Mouse (Mus musculus) cerebellum, adult 2 months (tissue): ENCODE measurements at regions not wholly inside any gene's neighbourhood (a gene's known extent, or its start where the extent isn't known, plus 50 kb on each side); places are given as distances from the start of the nearest gene placed in this dataset.

Experiments used
- DNase-seq, 2 experiments: peaks; one replicate each; pipeline ENCODE4 v3.0.0; 2021
- H3K27ac ChIP-seq: fragments of 200-500 bp; 2 replicates; pipeline ENCODE4 v1.5.1; 2012; ENCODE audit warnings: low read length, control low read depth, inconsistent platforms; ENCODE audit not compliant: insufficient read depth
- H3K27me3 ChIP-seq: fragments of 200-500 bp; 2 replicates; pipeline ENCODE4 v1.6.1; 2012; ENCODE audit warnings: inconsistent platforms, mild to moderate bottlenecking, low read length, moderate library complexity; ENCODE audit not compliant: control insufficient read depth, insufficient read depth
- H3K4me1 ChIP-seq: fragments of 200-500 bp; 2 replicates; pipeline ENCODE4 v1.6.1; 2011; ENCODE audit warnings: low read length; ENCODE audit not compliant: control insufficient read depth, insufficient read depth
- H3K4me3 ChIP-seq: fragments of 200-500 bp; replicated peaks from 2 replicates; pipeline ENCODE3; 2011; ENCODE audit warnings: mild to moderate bottlenecking, low read depth, low read length, control low read depth; ENCODE audit not compliant: insufficient read depth
- CTCF ChIP-seq: fragments of 200-500 bp; IDR thresholded peaks from 2 replicates; pipeline ENCODE4 v1.5.1; 2011; ENCODE audit warnings: low read depth, mild to moderate bottlenecking, control low read depth, low read length, moderate library complexity, borderline replicate concordance; ENCODE audit not compliant: insufficient read depth
- POLR2A ChIP-seq: fragments of 200-500 bp; IDR thresholded peaks from 2 replicates; pipeline ENCODE4 v1.6.1; 2011; ENCODE audit warnings: low read length, control low read depth, borderline replicate concordance; ENCODE audit not compliant: insufficient read depth
- WGBS: fragments of 180-500 bp; shearing (Covaris S2); methylation state at CpG from one replicate; pipeline ENCODE4 v1.1.7; 2018; 5-methylcytosine and 5-hydroxymethylcytosine counted together

DNA sequence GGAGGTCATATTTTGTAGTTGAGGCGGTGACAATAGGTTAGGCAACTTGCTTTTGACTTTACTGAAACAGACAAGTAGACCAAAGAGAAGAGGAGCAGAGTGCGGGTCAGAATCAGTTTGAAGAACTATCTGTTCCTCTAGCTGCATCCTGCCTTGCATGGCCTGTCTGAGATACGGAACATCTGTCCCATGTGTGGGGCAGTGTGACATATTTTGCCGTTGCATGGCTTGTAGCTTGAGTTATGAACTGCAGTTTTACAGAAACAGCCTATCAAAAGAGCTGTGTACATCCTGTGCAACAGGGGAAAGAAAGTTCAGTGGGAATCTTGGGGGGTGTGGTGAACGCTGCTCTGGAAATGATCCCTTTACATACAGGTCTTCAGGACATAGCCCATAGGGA, 718.9 kb upstream of the Igfbp3 start:
- no peaks in the 10 kb centered on the region for H3K27me3 ChIP-seq
- TF ChIP-seq POLR2A (no peak), CTCF (no peak)
- no peak overlapping the region for H3K4me3 ChIP-seq
- 94% methylated on average over 5 of the region's 5 CpGs for WGBS
- DNase-seq = no peak
- H3K27ac ChIP-seq = no peak overlapping the region
- H3K4me1 ChIP-seq = no peaks in the 10 kb centered on the region

DNA sequence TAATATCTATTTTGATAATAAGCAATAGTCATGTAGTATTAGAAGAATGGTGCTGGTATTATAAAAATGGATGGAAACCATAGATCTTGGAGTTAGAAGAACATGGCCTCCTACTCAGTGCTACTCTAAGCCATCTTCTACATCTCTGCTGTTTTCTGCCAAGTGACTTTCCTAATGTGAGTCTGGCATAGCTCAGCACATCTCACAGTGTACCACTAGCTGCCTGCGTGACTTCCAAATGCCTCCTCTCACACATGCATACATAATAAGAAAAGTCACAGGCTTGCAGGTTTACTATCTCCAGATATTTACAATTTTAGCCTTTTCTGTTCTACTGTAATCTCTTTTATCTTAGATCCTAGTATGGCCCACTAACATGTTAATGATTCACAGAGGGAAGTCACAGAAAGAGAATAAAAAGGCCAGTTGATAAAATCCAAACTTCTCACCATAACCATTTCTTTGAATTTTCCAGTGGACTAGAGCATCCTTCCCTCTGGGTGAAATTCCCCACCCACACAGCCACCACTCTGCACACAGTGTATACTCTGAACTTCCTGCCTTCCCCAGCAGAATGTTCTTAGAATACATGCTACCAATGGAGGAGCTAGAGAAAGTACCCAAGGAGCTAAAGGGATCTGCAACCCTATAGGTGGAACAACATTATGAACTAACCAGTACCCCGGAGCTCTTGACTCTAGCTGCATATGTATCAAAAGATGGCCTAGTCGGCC, 717.5 kb upstream of the Igfbp3 start:
- DNase-seq = no peak
- WGBS = 76% methylated on average over 3 of the region's 3 CpGs
- no peaks in the 10 kb centered on the region for H3K4me1 ChIP-seq
- TF ChIP-seq POLR2A = no peak
- no peak for TF ChIP-seq CTCF
- H3K27ac ChIP-seq = no peak overlapping the region
- no peaks in the 10 kb centered on the region for H3K27me3 ChIP-seq
- H3K4me3 ChIP-seq = no peak overlapping the region

DNA sequence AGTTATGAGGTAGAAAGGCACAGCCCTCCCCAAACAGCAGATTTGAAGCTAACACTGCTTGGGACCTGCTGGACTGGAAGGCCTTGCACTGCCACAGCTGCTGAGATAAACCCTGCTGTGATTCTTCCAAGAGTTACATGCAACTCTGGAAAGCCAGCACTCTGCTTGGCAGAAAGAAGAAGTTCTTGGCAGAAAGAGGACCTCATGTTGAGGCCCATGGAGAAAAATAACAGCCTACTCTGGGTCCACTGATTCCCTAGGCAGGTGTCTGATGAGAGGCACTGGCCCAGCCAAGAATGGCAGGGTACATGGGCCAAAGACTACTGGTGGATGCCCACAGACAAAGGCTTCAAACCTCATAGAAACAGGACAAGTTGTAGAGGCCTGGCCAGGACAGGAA, 714.0 kb upstream of the Igfbp3 start:
- no peaks in the 10 kb centered on the region for H3K27me3 ChIP-seq
- TF ChIP-seq CTCF (no peak), POLR2A (no peak)
- DNase-seq = no peak
- H3K4me1 ChIP-seq = no peaks in the 10 kb centered on the region
- no peak overlapping the region for H3K27ac ChIP-seq
- H3K4me3 ChIP-seq = no peak overlapping the region

DNA sequence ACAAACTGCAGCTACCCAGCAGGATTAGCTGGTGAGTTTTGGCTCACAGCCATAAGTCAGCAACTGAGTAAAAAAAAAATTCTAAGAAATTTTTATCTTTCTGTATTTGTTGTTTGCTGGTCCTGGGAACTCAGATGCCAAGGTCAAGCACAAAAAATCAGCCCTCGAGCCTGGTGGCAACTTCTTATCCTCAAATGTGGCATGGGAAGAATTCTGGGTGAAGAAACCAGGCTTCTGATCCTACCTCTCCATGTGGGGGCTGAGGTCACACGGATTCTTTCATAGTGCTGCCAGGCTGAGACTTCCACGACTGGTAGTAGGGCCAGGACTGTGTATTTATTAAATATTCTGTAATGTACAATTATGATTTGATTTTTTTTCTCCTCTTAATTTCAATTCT, 698.3 kb upstream of the Igfbp3 start:
- H3K27ac ChIP-seq = no peak overlapping the region
- no peaks in the 10 kb centered on the region for H3K4me1 ChIP-seq
- H3K27me3 ChIP-seq = no peaks in the 10 kb centered on the region
- 28% methylated on average over 3 of the region's 3 CpGs for WGBS
- no peak for TF ChIP-seq POLR2A
- no peak for TF ChIP-seq CTCF
- DNase-seq = no peak
- H3K4me3 ChIP-seq = no peak overlapping the region

DNA sequence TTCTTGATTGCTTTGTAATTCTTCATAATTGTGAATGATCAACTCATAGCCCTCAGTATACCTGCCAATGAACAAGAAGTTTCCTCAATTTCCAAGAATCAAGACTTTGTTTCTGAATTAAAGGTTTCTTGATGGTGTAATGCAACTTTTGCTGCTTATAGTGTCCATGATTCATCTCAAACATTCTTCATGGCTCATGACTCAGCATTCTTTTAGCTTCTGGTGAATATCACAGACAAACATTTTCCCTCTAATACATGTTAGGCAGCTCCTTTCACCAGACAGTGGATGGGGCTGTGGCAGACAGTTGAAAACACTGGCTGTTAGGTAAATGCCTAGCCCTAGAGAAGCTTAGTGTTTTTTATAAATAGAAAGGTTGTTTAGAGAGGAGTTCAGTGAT, 686.5 kb upstream of the Igfbp3 start:
- H3K27ac ChIP-seq = no peak overlapping the region
- H3K27me3 ChIP-seq = no peaks in the 10 kb centered on the region
- TF ChIP-seq CTCF (no peak), POLR2A (no peak)
- H3K4me3 ChIP-seq = no peak overlapping the region
- DNase-seq = no peak
- H3K4me1 ChIP-seq = no peaks in the 10 kb centered on the region

DNA sequence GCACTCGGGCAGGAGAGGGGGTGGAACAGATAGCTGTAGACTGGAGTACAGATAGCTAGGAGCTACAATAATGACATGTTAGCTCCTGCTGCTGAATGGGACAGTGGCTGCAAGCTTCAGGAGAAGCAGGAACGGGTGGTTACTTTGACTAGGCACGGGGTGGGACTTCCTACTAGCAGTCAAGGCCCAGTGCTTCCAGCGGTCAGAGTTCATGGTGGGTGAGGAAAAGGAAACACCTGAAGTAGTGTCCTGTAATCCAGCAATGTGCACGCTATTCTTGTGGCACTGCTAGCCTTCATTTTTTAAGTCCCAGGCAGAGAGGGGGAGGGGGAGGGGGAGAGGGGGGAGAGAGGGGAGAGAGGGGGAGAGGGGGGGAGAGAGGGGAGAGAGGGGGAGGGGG, 684.5 kb upstream of the Igfbp3 start:
- WGBS = 66% methylated on average over 5 of the region's 5 CpGs
- no peaks in the 10 kb centered on the region for H3K4me1 ChIP-seq
- no peak overlapping the region for H3K4me3 ChIP-seq
- no peaks in the 10 kb centered on the region for H3K27me3 ChIP-seq
- H3K27ac ChIP-seq = no peak overlapping the region
- DNase-seq = no peak
- no peak for TF ChIP-seq POLR2A
- TF ChIP-seq CTCF = no peak

DNA sequence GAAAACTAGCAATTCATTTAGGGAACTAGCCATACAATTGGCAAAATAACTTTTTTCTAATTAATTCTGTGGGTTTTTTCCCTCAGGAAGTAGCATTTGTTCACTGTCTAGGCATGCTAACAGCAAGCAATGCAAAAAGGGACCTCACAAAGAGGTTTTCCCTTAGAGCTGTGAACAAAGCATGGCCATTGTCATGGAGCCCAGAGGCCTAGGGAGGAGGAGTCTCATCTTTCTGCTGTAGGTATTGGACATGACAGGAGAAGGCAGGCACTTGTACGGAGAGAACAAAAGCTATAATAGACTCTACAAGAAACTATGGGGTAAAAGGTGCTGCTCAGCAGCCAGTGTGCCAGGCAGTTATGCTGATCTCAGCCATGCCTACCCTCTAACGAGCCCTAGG, 666.8 kb upstream of the Igfbp3 start:
- no peak overlapping the region for H3K27ac ChIP-seq
- no peaks in the 10 kb centered on the region for H3K27me3 ChIP-seq
- no peaks in the 10 kb centered on the region for H3K4me1 ChIP-seq
- WGBS = 31% methylated on average over 2 of the region's 2 CpGs
- TF ChIP-seq CTCF = no peak
- TF ChIP-seq POLR2A = no peak
- no peak for DNase-seq
- no peak overlapping the region for H3K4me3 ChIP-seq

DNA sequence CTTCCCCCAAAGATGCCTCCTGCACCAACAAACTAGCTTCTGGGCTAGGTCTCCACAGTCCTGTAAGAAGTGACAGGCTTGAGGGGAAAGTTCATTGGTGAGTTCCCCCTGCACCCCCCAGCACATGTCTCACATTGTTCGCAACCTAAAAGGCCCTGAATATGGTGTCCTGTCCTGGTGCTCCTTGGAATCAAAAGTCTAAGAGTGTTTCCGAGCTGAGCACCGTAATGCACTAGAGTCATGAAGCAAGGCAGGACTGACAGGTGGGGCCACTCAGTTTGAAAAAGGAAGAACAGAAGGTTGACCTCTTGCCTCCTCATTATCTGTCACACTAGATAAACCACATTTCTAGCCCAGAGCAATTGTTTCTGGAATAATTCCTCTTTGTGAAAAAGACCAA, 650.4 kb upstream of the Igfbp3 start:
- 82% methylated on average over 3 of the region's 3 CpGs for WGBS
- Histone ChIP-seq H3K27me3 (no peaks in the 10 kb centered on the region), H3K4me1 (no peaks in the 10 kb centered on the region), H3K4me3 (no peak overlapping the region), H3K27ac (no peak overlapping the region)
- DNase-seq = no peak
- no peak for TF ChIP-seq POLR2A

DNA sequence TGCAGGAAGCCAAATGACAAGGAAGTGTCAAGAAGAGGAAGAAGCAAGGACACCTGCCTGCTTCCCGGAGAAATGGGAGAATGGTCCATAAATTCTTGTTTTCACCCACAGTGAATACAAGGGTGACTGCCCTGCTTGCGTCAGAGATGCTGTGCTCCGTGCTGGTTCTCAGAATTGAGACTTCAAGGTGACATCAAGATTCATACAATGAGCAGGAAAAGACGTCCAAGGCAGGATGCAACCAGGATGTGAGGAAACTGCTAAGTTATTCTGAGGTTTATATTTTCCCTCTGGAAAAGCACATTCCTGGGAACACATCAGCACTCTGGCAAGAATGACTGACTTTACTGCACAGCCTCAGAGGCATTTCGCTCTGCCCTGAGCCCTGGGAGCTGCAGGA, 650.0 kb upstream of the Igfbp3 start:
- DNase-seq = no peak
- TF ChIP-seq POLR2A = no peak
- no peak overlapping the region for H3K27ac ChIP-seq
- H3K27me3 ChIP-seq = no peaks in the 10 kb centered on the region
- no peaks in the 10 kb centered on the region for H3K4me1 ChIP-seq
- WGBS = 80% methylated on average over 5 of the region's 5 CpGs
- no peak overlapping the region for H3K4me3 ChIP-seq
